Mouse (Mus musculus) cerebellum, adult 2 months (tissue): ENCODE measurements at regions not wholly inside any gene's neighbourhood (a gene's known extent, or its start where the extent isn't known, plus 50 kb on each side); places are given as distances from the start of the nearest gene placed in this dataset.

ENCODE experiments used
- DNase-seq, 2 experiments: peaks; one replicate each; pipeline ENCODE4 v3.0.0; 2021
- H3K27ac ChIP-seq: fragments of 200-500 bp; 2 replicates; pipeline ENCODE4 v1.5.1; 2012; ENCODE audit warnings: low read length, control low read depth, inconsistent platforms; ENCODE audit not compliant: insufficient read depth
- H3K27me3 ChIP-seq: fragments of 200-500 bp; 2 replicates; pipeline ENCODE4 v1.6.1; 2012; ENCODE audit warnings: inconsistent platforms, mild to moderate bottlenecking, low read length, moderate library complexity; ENCODE audit not compliant: control insufficient read depth, insufficient read depth
- H3K4me1 ChIP-seq: fragments of 200-500 bp; 2 replicates; pipeline ENCODE4 v1.6.1; 2011; ENCODE audit warnings: low read length; ENCODE audit not compliant: control insufficient read depth, insufficient read depth
- H3K4me3 ChIP-seq: fragments of 200-500 bp; replicated peaks from 2 replicates; pipeline ENCODE3; 2011; ENCODE audit warnings: mild to moderate bottlenecking, low read depth, low read length, control low read depth; ENCODE audit not compliant: insufficient read depth
- CTCF ChIP-seq: fragments of 200-500 bp; IDR thresholded peaks from 2 replicates; pipeline ENCODE4 v1.5.1; 2011; ENCODE audit warnings: low read depth, mild to moderate bottlenecking, control low read depth, low read length, moderate library complexity, borderline replicate concordance; ENCODE audit not compliant: insufficient read depth
- POLR2A ChIP-seq: fragments of 200-500 bp; IDR thresholded peaks from 2 replicates; pipeline ENCODE4 v1.6.1; 2011; ENCODE audit warnings: low read length, control low read depth, borderline replicate concordance; ENCODE audit not compliant: insufficient read depth
- WGBS: fragments of 180-500 bp; shearing (Covaris S2); methylation state at CpG from one replicate; pipeline ENCODE4 v1.1.7; 2018; 5-methylcytosine and 5-hydroxymethylcytosine counted together

DNA sequence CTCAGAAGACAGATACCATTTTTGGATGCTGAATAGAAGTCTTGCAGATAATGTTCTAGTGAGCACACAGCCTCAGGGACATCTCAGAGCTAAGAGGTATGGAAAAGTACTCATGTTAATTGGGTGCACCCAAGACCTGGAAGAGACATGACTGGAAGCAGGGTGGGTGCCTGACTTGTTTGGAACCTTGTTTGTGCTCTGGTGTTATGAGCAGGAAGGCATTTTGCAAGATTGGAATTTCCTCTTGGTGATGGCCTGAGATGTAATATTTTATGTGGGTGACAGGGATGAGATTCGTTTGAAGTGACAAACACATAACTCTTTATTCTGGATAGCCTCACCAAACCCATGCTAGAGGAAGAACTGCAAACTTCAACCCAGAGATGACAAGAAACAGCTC is 53.7 kb upstream of the Fam49a start:
- TF ChIP-seq POLR2A (no peak), CTCF (no peak)

More for the DNA sequence above, 53.7 kb upstream of the Fam49a start:
- no peak overlapping the region for H3K27ac ChIP-seq
- no peak overlapping the region for H3K4me3 ChIP-seq
- H3K27me3 ChIP-seq = no peaks in the 10 kb centered on the region
- 56% methylated on average over 1 of the region's 1 CpGs for WGBS
- H3K4me1 ChIP-seq = no peaks in the 10 kb centered on the region
- no peak for DNase-seq
